Mouse (Mus musculus) natural killer cell, adult 2 months (primary cell): ENCODE results near the gene Akt1.

ENCODE experiments used
- DNase-seq, 2 experiments: peaks; one replicate each; pipeline ENCODE4 v3.0.0; 2022; ENCODE audit warnings: low spot score in 2 of 2

Akt1 gene

GRCm38 (mm10) chr12:112663303-112663702 is 11.4 kb downstream of the Akt1 start:
- no peak for DNase-seq

- no peak for DNase-seq
These were observed 12.8 kb downstream of the Akt1 start for GRCm38 (mm10) chr12:112661851-112662250.

GRCm38 (mm10) chr12:112661327-112661605 is 13.4 kb downstream of the Akt1 start:
- no peak for DNase-seq

GRCm38 (mm10) chr12:112660576-112661326 is 13.9 kb downstream of the Akt1 start:
- DNase-seq = no peak

GRCm38 (mm10) chr12:112659109-112659508 is 15.6 kb downstream of the Akt1 start:
- peak; percentile 46 to 68 for DNase-seq

- DNase-seq = no peak
These were observed 16.1 kb downstream of the Akt1 start for GRCm38 (mm10) chr12:112658619-112659018.

- no peak for DNase-seq
These were observed 20.6 kb downstream of the Akt1 start for GRCm38 (mm10) chr12:112654076-112654475.

- DNase-seq = peak; percentile 71 to 80
These were observed 21.4 kb downstream of the Akt1 start for GRCm38 (mm10) chr12:112653157-112653824.

GRCm38 (mm10) chr12:112651778-112652439 is 22.8 kb downstream of the Akt1 start:
- no peak for DNase-seq

GRCm38 (mm10) chr12:112648081-112648480 is 26.6 kb downstream of the Akt1 start:
- DNase-seq = no peak

- DNase-seq = no peak
These were observed 28.5 kb downstream of the Akt1 start for GRCm38 (mm10) chr12:112646139-112646538.

- no peak for DNase-seq
These were observed 29.7 kb downstream of the Akt1 start for GRCm38 (mm10) chr12:112644855-112645506.

- DNase-seq = peak; percentile 96 to 98
These were observed 30.4 kb downstream of the Akt1 start, which contains the start of gene Siva1 for GRCm38 (mm10) chr12:112644180-112644854. TSS of gene Siva1 (plus strand) at chr12:112644679.

- DNase-seq = no peak
These were observed 31.6 kb downstream of the Akt1 start for GRCm38 (mm10) chr12:112643126-112643525.

GRCm38 (mm10) chr12:112639526-112639925 is 35.2 kb downstream of the Akt1 start:
- no peak for DNase-seq

GRCm38 (mm10) chr12:112633686-112634085 is 41.0 kb downstream of the Akt1 start:
- peak in 1 of 2 experiments; percentile 38 for DNase-seq

- peak in 1 of 2 experiments; percentile 20 for DNase-seq
These were observed 41.8 kb downstream of the Akt1 start for GRCm38 (mm10) chr12:112632907-112633306.

- DNase-seq = no peak
These were observed 42.5 kb downstream of the Akt1 start for GRCm38 (mm10) chr12:112632084-112632777.

GRCm38 (mm10) chr12:112631472-112631871 is 43.2 kb downstream of the Akt1 start:
- no peak for DNase-seq

GRCm38 (mm10) chr12:112630796-112631195 is 43.9 kb downstream of the Akt1 start:
- DNase-seq = no peak

- DNase-seq = no peak
These were observed 44.7 kb downstream of the Akt1 start for GRCm38 (mm10) chr12:112630029-112630428.
